ENCODE assay signal across 11 mouse cellular contexts in the genomic region with DNA sequence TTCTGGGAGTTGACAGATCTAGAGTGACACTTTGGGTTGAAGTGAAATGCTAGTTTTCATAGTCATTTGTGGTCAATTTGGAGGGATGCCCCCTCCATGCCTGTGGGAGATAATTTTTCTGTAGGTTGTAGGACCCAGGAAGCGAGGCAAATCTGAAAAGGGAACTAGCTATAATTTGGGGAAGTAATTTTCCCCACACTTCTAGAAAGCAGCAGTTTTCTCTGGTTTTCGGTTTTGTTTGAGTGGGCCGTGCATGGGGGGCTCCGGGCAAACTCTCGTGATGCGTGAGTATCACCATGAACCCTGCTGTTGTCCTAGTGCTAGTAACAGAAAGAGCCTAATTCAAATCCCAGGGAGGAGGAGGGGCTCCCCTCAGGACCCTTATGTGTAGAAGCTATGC. TPM values are rescaled to one million over a fixed set of nuclear protein-coding genes. Genes with fewer than 3 reads are reported as not detected.
A peak's percentile ranks its signal among the peaks of the same experiment; 100 is the strongest.
DNase-seq lines count a peak whose midpoint lies in the region; ATAC-seq and TF ChIP-seq lines count a peak whose summit lies in the region.
"Had no signal": no experiment of that assay in that cellular context is flagged by ENCODE, and none has a peak within 500 bp of the region (broad histone marks: within the 10 kb centered on the region; RNA-seq: fewer than 3 reads in every experiment).

No protein-coding gene starts in this region.

- H3K4me3 ChIP-seq in spleen, adult 2 months (ENCODE audit: extremely low read depth, insufficient read depth, insufficient read length): peak overlapping the region; percentile 35
- H3K4me3 ChIP-seq in hindbrain, embryonic 10.5 days: peak overlapping the region; percentile 35
- H3K4me3 ChIP-seq in macrophage (ENCODE audit: inconsistent target): peak overlapping the region; percentile 93
- no peak overlapping the region for H3K4me3 ChIP-seq in stomach, embryonic 16.5 days (replicated peaks; ENCODE audit: low read length)
- H3K4me3 ChIP-seq in kidney, adult 2 months (ENCODE audit: insufficient read depth, low read depth, low read length): no peak overlapping the region
- H3K4me3 ChIP-seq: lung, embryonic 15.5 days had no signal

- peaks cover 100% of the 10 kb centered on the region for H3K79me2 ChIP-seq in macrophage (ENCODE audit: inconsistent target)

- no peak for TF ChIP-seq CTCF in spleen, adult 2 months (IDR thresholded peaks at IDR 0.05; ENCODE audit: extremely low read depth, insufficient read depth, insufficient read length, insufficient replicate concordance)
- no peak for TF ChIP-seq CTCF in kidney, adult 2 months (conservative IDR thresholded peaks at IDR 0.05; ENCODE audit: insufficient read depth, insufficient read length, low read depth, low read length)

- H3K4me1 ChIP-seq in spleen, adult 2 months (ENCODE audit: control insufficient read depth, insufficient read depth, insufficient read length): peaks cover 79% of the 10 kb centered on the region
- H3K4me1 ChIP-seq in hindbrain, embryonic 10.5 days (replicated peaks): peaks cover 85% of the 10 kb centered on the region
- peaks cover 70% of the 10 kb centered on the region for H3K4me1 ChIP-seq in stomach, embryonic 16.5 days (ENCODE audit: control insufficient read depth, insufficient read depth, low read length)
- H3K4me1 ChIP-seq in kidney, adult 2 months (ENCODE audit: control insufficient read depth, insufficient read depth, low read length): peaks cover 69% of the 10 kb centered on the region

- WGBS in spleen, adult 2 months: 12% methylated on average over 6 of the region's 6 CpGs
- 72% methylated on average over 6 of the region's 6 CpGs for WGBS in hindbrain, embryonic 10.5 days
- WGBS in macrophage (ENCODE audit: missing documents): 0% methylated on average over 6 of the region's 6 CpGs
- WGBS in stomach, embryonic 16.5 days: 84% methylated on average over 6 of the region's 6 CpGs
- WGBS in kidney, adult 2 months: 84% methylated on average over 6 of the region's 6 CpGs

- no peak for DNase-seq in spleen, adult 2 months (ENCODE audit: low read depth in 1 of 2, low spot score in 2 of 2)
- no peak for DNase-seq in spleen, postnatal 14 days (ENCODE audit: low spot score in 2 of 2)
- DNase-seq in hindbrain, embryonic 10.5 days (ENCODE audit: low spot score): no peak
- no peak for DNase-seq in right cerebral cortex, postnatal 10 days (ENCODE audit: low spot score in 2 of 2)
- DNase-seq in c-Kit-positive CD71-positive TER-119-positive erythroid progenitor cells, embryonic 14.5 days (ENCODE audit: low spot score): no peak
- no peak for DNase-seq in kidney, adult 2 months
- DNase-seq: cerebellum, postnatal 14 days had no signal

- no peaks in the 10 kb centered on the region for H3K9me3 ChIP-seq in hindbrain, embryonic 10.5 days
- H3K9me3 ChIP-seq in stomach, embryonic 16.5 days (replicated peaks; ENCODE audit: control insufficient read depth, low read length): no peaks in the 10 kb centered on the region
- H3K9me3 ChIP-seq: lung, embryonic 15.5 days had no signal

- no peak for ATAC-seq in stomach, embryonic 16.5 days (ENCODE audit: insufficient read depth, low FRiP score)
- ATAC-seq: Patski had no signal

- 0 out of 2 replicates have a peak, but pooled peaks cover 3% of the 10 kb centered on the region for H3K36me3 ChIP-seq in spleen, adult 2 months (ENCODE audit: control insufficient read depth, insufficient read depth, low read length)
- H3K36me3 ChIP-seq in hindbrain, embryonic 10.5 days: peaks cover 10% of the 10 kb centered on the region; the same call in 1 of the 2 replicates
- peaks cover 20% of the 10 kb centered on the region; the same call in 1 of the 2 replicates for H3K36me3 ChIP-seq in macrophage (ENCODE audit: inconsistent target)
- no peaks in the 10 kb centered on the region for H3K36me3 ChIP-seq in stomach, embryonic 16.5 days (ENCODE audit: control insufficient read depth, insufficient read depth, low read length)
- no peaks in the 10 kb centered on the region for H3K36me3 ChIP-seq in kidney, adult 2 months (ENCODE audit: control insufficient read depth, insufficient read depth, low read length)
- H3K36me3 ChIP-seq: lung, embryonic 15.5 days had no signal

- no peaks in the 10 kb centered on the region for H3K27me3 ChIP-seq in spleen, adult 2 months (ENCODE audit: control insufficient read depth, insufficient read depth, low read length)
- no peaks in the 10 kb centered on the region for H3K27me3 ChIP-seq in hindbrain, embryonic 10.5 days (ENCODE audit: insufficient read depth, poor library complexity, severe bottlenecking)
- no peaks in the 10 kb centered on the region for H3K27me3 ChIP-seq in stomach, embryonic 16.5 days (ENCODE audit: control insufficient read depth, insufficient read depth, low read length)
- no peaks in the 10 kb centered on the region for H3K27me3 ChIP-seq in kidney, adult 2 months (replicated peaks; ENCODE audit: control insufficient read depth, insufficient read depth, low read length)
- H3K27me3 ChIP-seq: Patski had no signal

- H3K4me2 ChIP-seq in stomach, embryonic 16.5 days (ENCODE audit: low read depth, low read length): no peak overlapping the region

- H3K9ac ChIP-seq in stomach, embryonic 16.5 days (ENCODE audit: low read length): 0 out of 2 replicates have a peak overlapping the region, but pooled peaks have one; percentile 2
- H3K9ac ChIP-seq: lung, embryonic 15.5 days had no signal

- H3K27ac ChIP-seq in spleen, adult 2 months (ENCODE audit: insufficient read depth, low read length): peak overlapping the region; percentile 87
- peak overlapping the region; percentile 85 for H3K27ac ChIP-seq in hindbrain, embryonic 10.5 days
- H3K27ac ChIP-seq in macrophage: peak overlapping the region; percentile 100
- H3K27ac ChIP-seq in stomach, embryonic 16.5 days (ENCODE audit: low read length): peak overlapping the region; percentile 60; the same call in 1 of the 2 replicates
- H3K27ac ChIP-seq in kidney, adult 2 months (ENCODE audit: insufficient read depth, low read depth, low read length): no peak overlapping the region

- no peak for TF ChIP-seq POLR2A in spleen, adult 2 months (IDR thresholded peaks at IDR 0.05; ENCODE audit: low read depth, low read length)
- no peak for TF ChIP-seq POLR2A in kidney, adult 2 months (IDR thresholded peaks at IDR 0.05; ENCODE audit: low read depth, low read length)

RNA-seq across cellular contexts. Expression of gene Psap, which starts 6.8 kb away (rescaled TPM):
- polyA plus RNA-seq in spleen, adult 2 months (2012; rRNA removed): 1,338 and 1,442 TPM in 2 replicates
- 53.9 and 86.4 TPM in 2 replicates for polyA plus RNA-seq in hindbrain, embryonic 10.5 days (2016; fragmentation: Nextera tagmentation; extraction: Ambion mirVana)
- 1,000 to 10,000 TPM in 22 of 26 experiments, 100 to 1,000 TPM in 4; 715 to 4,323 (median 2,388) TPM for total RNA-seq in macrophage (2018; cell fraction: chromatin; rRNA removed)
- total RNA-seq in macrophage (2018; cell fraction: cytosol; rRNA removed): over 10,000 TPM in 25 of 26 experiments, 1,000 to 10,000 TPM in 1; 9,835 to 25,455 (median 13,887) TPM
- total RNA-seq in macrophage (2018; cell fraction: nucleus; rRNA removed): over 10,000 TPM in 25 of 26 experiments, 1,000 to 10,000 TPM in 1; 4,026 to 20,879 (median 17,761) TPM
- polyA plus RNA-seq in macrophage (2018): 12,209 to 20,921 TPM (median 16,354 TPM) in 3 replicates
- 194 and 198 TPM in 2 replicates for polyA plus RNA-seq in stomach, embryonic 16.5 days (2015; fragmentation: Nextera tagmentation; extraction: Ambion mirVana)
- polyA plus RNA-seq in kidney, adult 2 months (2012; rRNA removed): 1,603 and 1,750 TPM in 2 replicates

Comparison
In these comparisons a context has a peak if more than half of its experiments do, and no peak if none do; other contexts are left out.
1. H3K4me3 ChIP-seq: peak in spleen, adult 2 months (single experiment), hindbrain, embryonic 10.5 days (single experiment) and macrophage (single experiment); none in stomach, embryonic 16.5 days (single experiment) and kidney, adult 2 months (single experiment).